Mouse (Mus musculus): ENCODE results near the gene Prss41.

- TF ChIP-seq CTCF (conservative IDR thresholded peaks at IDR 0.05; ENCODE audit: insufficient read depth, insufficient read length, low read depth, low read length) = no peak
- no peak for TF ChIP-seq POLR2A (IDR thresholded peaks at IDR 0.05; ENCODE audit: low read depth, low read length)
Measured at GRCm38 (mm10) chr17:23868513-23868912, 24.5 kb upstream of the Prss41 start.
